Mouse (Mus musculus): ENCODE measurements at regions not wholly inside any gene's neighbourhood (a gene's known extent, or its start where the extent isn't known, plus 50 kb on each side); places are given as distances from the start of the nearest gene placed in this dataset.

- DNase-seq = no peak
- no peaks in the 10 kb centered on the region for H3K27me3 ChIP-seq (ENCODE audit: control insufficient read depth, insufficient read depth, low read length)
- intact Hi-C loops (cut with DNase I) = no loop called here
- TF ChIP-seq CTCF (IDR thresholded peaks at IDR 0.05) (no peak), EP300 (IDR thresholded peaks at IDR 0.05; ENCODE audit: insufficient read depth, low read depth, low read length) (no peak), POLR2A (IDR thresholded peaks at IDR 0.05; ENCODE audit: insufficient read depth, low read depth, low read length) (no peak)
- H3K36me3 ChIP-seq (ENCODE audit: control insufficient read depth, insufficient read depth, low read length) = no peaks in the 10 kb centered on the region
- no peak overlapping the region for H3K27ac ChIP-seq
- H3K4me1 ChIP-seq (ENCODE audit: control insufficient read depth, insufficient read depth, low read length) = peaks cover 3% of the 10 kb centered on the region; the same call in 1 of the 2 replicates
- WGBS = 73% methylated on average over 5 of the region's 5 CpGs
- H3K79me2 ChIP-seq (replicated peaks; ENCODE audit: control insufficient read depth, insufficient read depth, low read length) = no peaks in the 10 kb centered on the region
- H3K4me3 ChIP-seq = no peak overlapping the region
- H3K9ac ChIP-seq (ENCODE audit: low read depth, low read length) = no peak overlapping the region
Observed at GRCm38 (mm10) chr2:72647642-72648041, 171.7 kb downstream of the Cdca7 start.

- no peaks in the 10 kb centered on the region for H3K36me3 ChIP-seq (ENCODE audit: control insufficient read depth, insufficient read depth, low read length)
- H3K27me3 ChIP-seq (ENCODE audit: control insufficient read depth, insufficient read depth, low read length) = no peaks in the 10 kb centered on the region
- 38% methylated on average over 5 of the region's 5 CpGs for WGBS
- peak; percentile 27 for DNase-seq
- peaks cover 3% of the 10 kb centered on the region; the same call in 1 of the 2 replicates for H3K4me1 ChIP-seq (ENCODE audit: control insufficient read depth, insufficient read depth, low read length)
- H3K9ac ChIP-seq (ENCODE audit: low read depth, low read length) = no peak overlapping the region
- H3K27ac ChIP-seq = no peak overlapping the region
- no peak overlapping the region for H3K4me3 ChIP-seq
- intact Hi-C loops (cut with DNase I) = no loop called here
- TF ChIP-seq EP300 (IDR thresholded peaks at IDR 0.05; ENCODE audit: insufficient read depth, low read depth, low read length) (no peak), POLR2A (IDR thresholded peaks at IDR 0.05; ENCODE audit: insufficient read depth, low read depth, low read length) (no peak), CTCF (IDR thresholded peaks at IDR 0.05) (no peak)
- H3K79me2 ChIP-seq (replicated peaks; ENCODE audit: control insufficient read depth, insufficient read depth, low read length) = no peaks in the 10 kb centered on the region
Observed at GRCm38 (mm10) chr2:72648294-72648693, 172.3 kb downstream of the Cdca7 start.

GRCm38 (mm10) chr2:72655864-72656263 is 179.9 kb downstream of the Cdca7 start:
- intact Hi-C loops (cut with DNase I) = no loop called here
- no peak overlapping the region for H3K4me3 ChIP-seq
- TF ChIP-seq CTCF (IDR thresholded peaks at IDR 0.05) (peak; percentile 53), POLR2A (IDR thresholded peaks at IDR 0.05; ENCODE audit: insufficient read depth, low read depth, low read length) (no peak), EP300 (IDR thresholded peaks at IDR 0.05; ENCODE audit: insufficient read depth, low read depth, low read length) (no peak)
- H3K27me3 ChIP-seq (ENCODE audit: control insufficient read depth, insufficient read depth, low read length) = no peaks in the 10 kb centered on the region
- no peak overlapping the region for H3K9ac ChIP-seq (ENCODE audit: low read depth, low read length)
- no peak overlapping the region for H3K27ac ChIP-seq
- no peak for DNase-seq
- no peaks in the 10 kb centered on the region for H3K36me3 ChIP-seq (ENCODE audit: control insufficient read depth, insufficient read depth, low read length)
- no peaks in the 10 kb centered on the region for H3K4me1 ChIP-seq (ENCODE audit: control insufficient read depth, insufficient read depth, low read length)
- no peaks in the 10 kb centered on the region for H3K79me2 ChIP-seq (replicated peaks; ENCODE audit: control insufficient read depth, insufficient read depth, low read length)
- 72% methylated on average over 9 of the region's 9 CpGs for WGBS

DNA sequence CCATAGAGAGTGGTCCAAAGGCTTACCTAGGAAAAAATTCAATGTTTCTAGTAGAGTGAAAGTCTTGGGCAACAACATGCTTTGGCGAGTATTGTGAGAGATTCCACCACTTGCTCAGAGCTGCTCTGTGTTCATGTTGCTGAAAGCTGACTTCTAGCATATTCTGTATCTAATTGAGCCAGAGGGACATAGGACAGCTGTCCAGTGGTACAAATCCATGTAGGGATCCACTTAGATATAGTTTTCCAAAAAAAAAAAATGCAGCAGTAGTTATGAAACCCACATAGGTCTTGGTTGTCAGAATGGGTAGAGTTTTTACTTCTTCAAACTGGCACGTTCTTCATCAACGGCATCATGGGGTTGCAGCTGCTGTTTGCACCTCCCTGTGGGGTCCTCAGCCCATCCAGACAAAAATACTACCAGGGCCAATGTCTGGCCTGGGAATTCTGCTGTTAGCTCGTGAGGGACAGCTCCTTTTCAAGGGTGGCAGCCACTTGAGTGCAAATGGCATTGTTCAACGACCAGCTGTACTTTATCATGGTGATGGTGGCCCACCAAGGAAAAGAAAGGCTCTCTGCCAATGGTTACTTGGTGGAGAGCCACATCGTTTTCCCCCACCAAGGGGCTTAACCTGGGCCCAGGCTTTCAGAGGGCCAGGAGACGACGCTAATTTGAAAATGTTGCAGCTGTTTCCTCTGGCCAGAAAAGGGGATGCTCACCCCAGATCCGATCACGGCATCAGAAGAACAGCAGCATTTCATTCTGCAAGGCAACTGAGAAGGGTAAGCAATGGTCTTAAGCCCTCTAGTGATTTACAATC is 181.4 kb downstream of the Cdca7 start:
- H3K36me3 ChIP-seq (ENCODE audit: control insufficient read depth, insufficient read depth, low read length) = no peaks in the 10 kb centered on the region
- 61% methylated on average over 10 of the region's 10 CpGs for WGBS
- TF ChIP-seq POLR2A (IDR thresholded peaks at IDR 0.05; ENCODE audit: insufficient read depth, low read depth, low read length) (no peak), EP300 (IDR thresholded peaks at IDR 0.05; ENCODE audit: insufficient read depth, low read depth, low read length) (no peak), CTCF (IDR thresholded peaks at IDR 0.05) (no peak)
- DNase-seq = peak; percentile 11 to 24
- H3K4me1 ChIP-seq (ENCODE audit: control insufficient read depth, insufficient read depth, low read length) = no peaks in the 10 kb centered on the region
- H3K9ac ChIP-seq (ENCODE audit: low read depth, low read length) = no peak overlapping the region
- intact Hi-C loops (cut with DNase I) = no loop called here
- H3K4me3 ChIP-seq = no peak overlapping the region
- no peaks in the 10 kb centered on the region for H3K79me2 ChIP-seq (replicated peaks; ENCODE audit: control insufficient read depth, insufficient read depth, low read length)
- H3K27me3 ChIP-seq (ENCODE audit: control insufficient read depth, insufficient read depth, low read length) = no peaks in the 10 kb centered on the region
- no peak overlapping the region for H3K27ac ChIP-seq

DNA sequence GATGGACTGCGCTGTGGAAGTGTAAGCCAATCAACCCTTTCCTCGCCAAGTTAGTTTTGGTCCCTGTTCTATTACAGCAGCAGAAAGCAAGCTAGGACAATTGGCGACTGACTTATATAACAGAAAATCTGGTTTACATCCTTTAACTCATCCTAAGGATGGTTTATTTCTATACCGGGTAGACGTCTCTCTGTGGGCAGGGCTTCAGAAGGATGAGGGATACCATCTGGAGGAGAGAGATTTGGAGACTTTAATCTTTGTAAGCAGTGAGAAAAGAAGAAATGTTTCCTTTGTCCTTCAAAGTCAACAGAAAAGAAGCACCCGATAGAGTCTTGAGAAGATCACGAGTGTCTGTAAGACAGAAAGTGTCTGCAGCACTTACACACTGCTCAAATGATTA is 186.4 kb downstream of the Cdca7 start:
- no peaks in the 10 kb centered on the region for H3K4me1 ChIP-seq (ENCODE audit: control insufficient read depth, insufficient read depth, low read length)
- H3K9ac ChIP-seq (ENCODE audit: low read depth, low read length) = no peak overlapping the region
- H3K27ac ChIP-seq = no peak overlapping the region
- no peak overlapping the region for H3K4me3 ChIP-seq
- no peaks in the 10 kb centered on the region for H3K79me2 ChIP-seq (replicated peaks; ENCODE audit: control insufficient read depth, insufficient read depth, low read length)
- DNase-seq = no peak
- H3K27me3 ChIP-seq (ENCODE audit: control insufficient read depth, insufficient read depth, low read length) = no peaks in the 10 kb centered on the region; the same call in 1 of the 2 replicates
- TF ChIP-seq EP300 (IDR thresholded peaks at IDR 0.05; ENCODE audit: insufficient read depth, low read depth, low read length) (no peak), POLR2A (IDR thresholded peaks at IDR 0.05; ENCODE audit: insufficient read depth, low read depth, low read length) (no peak), CTCF (IDR thresholded peaks at IDR 0.05) (no peak)
- no peaks in the 10 kb centered on the region for H3K36me3 ChIP-seq (ENCODE audit: control insufficient read depth, insufficient read depth, low read length)
- 81% methylated on average over 7 of the region's 7 CpGs for WGBS
- intact Hi-C loops (cut with DNase I) = no loop called here
